Mouse (Mus musculus): ENCODE data around the gene Fam114a1.

Fam114a1 gene

GRCm38 (mm10) chr5:65074693-65075092 is 104.8 kb downstream of the Fam114a1 start:
- no peaks in the 10 kb centered on the region for H3K27me3 ChIP-seq (ENCODE audit: insufficient read depth, low read length)
- no peaks in the 10 kb centered on the region for H3K9me3 ChIP-seq (ENCODE audit: low read length)

GRCm38 (mm10) chr5:65076087-65076486 is 106.2 kb downstream of the Fam114a1 start:
- Histone ChIP-seq H3K9me3 (ENCODE audit: low read length) (no peaks in the 10 kb centered on the region), H3K27me3 (ENCODE audit: insufficient read depth, low read length) (no peaks in the 10 kb centered on the region), H3K4me1 (replicated peaks; ENCODE audit: low read depth, low read length) (peaks cover 49% of the 10 kb centered on the region), H3K36me3 (ENCODE audit: insufficient read depth, low read length) (no peaks in the 10 kb centered on the region), H3K4me3 (replicated peaks; ENCODE audit: low read length) (no peak overlapping the region)
- TF ChIP-seq NANOG (IDR thresholded peaks at IDR 0.05; ENCODE audit: borderline replicate concordance, low read length): no peak
- TF ChIP-seq CTCF (conservative IDR thresholded peaks at IDR 0.05; ENCODE audit: low read length): no peak; the same call in 1 of the 2 replicates
- no peak for TF ChIP-seq POU5F1 (IDR thresholded peaks at IDR 0.05; ENCODE audit: borderline replicate concordance, low read length)

More at GRCm38 (mm10) chr5:65074693-65075092, 104.8 kb downstream of the Fam114a1 start:
- Histone ChIP-seq H3K4me1 (replicated peaks; ENCODE audit: low read depth, low read length) (peaks cover 62% of the 10 kb centered on the region), H3K4me3 (replicated peaks; ENCODE audit: low read length) (no peak overlapping the region), H3K36me3 (ENCODE audit: insufficient read depth, low read length) (no peaks in the 10 kb centered on the region)
- TF ChIP-seq NANOG (IDR thresholded peaks at IDR 0.05; ENCODE audit: borderline replicate concordance, low read length) (no peak), CTCF (conservative IDR thresholded peaks at IDR 0.05; ENCODE audit: low read length) (no peak), POU5F1 (IDR thresholded peaks at IDR 0.05; ENCODE audit: borderline replicate concordance, low read length) (no peak)

- no peak overlapping the region for H3K4me3 ChIP-seq (replicated peaks; ENCODE audit: low read length)
- no peaks in the 10 kb centered on the region for H3K36me3 ChIP-seq (ENCODE audit: insufficient read depth, low read length)
- TF ChIP-seq POU5F1 (IDR thresholded peaks at IDR 0.05; ENCODE audit: borderline replicate concordance, low read length) (no peak), NANOG (IDR thresholded peaks at IDR 0.05; ENCODE audit: borderline replicate concordance, low read length) (no peak), CTCF (conservative IDR thresholded peaks at IDR 0.05; ENCODE audit: low read length) (no peak)
- H3K27me3 ChIP-seq (ENCODE audit: insufficient read depth, low read length): no peaks in the 10 kb centered on the region
- H3K4me1 ChIP-seq (replicated peaks; ENCODE audit: low read depth, low read length): peaks cover 44% of the 10 kb centered on the region
- no peaks in the 10 kb centered on the region for H3K9me3 ChIP-seq (ENCODE audit: low read length)
Observed at GRCm38 (mm10) chr5:65076748-65077147, 106.9 kb downstream of the Fam114a1 start.

GRCm38 (mm10) chr5:65078081-65078480 is 108.2 kb downstream of the Fam114a1 start:
- no peak overlapping the region for H3K4me3 ChIP-seq (replicated peaks; ENCODE audit: low read length)
- H3K9me3 ChIP-seq (ENCODE audit: low read length): no peaks in the 10 kb centered on the region
- H3K27me3 ChIP-seq (ENCODE audit: insufficient read depth, low read length): no peaks in the 10 kb centered on the region
- no peaks in the 10 kb centered on the region for H3K36me3 ChIP-seq (ENCODE audit: insufficient read depth, low read length)
- peaks cover 36% of the 10 kb centered on the region for H3K4me1 ChIP-seq (replicated peaks; ENCODE audit: low read depth, low read length)
- TF ChIP-seq CTCF (conservative IDR thresholded peaks at IDR 0.05; ENCODE audit: low read length) (no peak), NANOG (IDR thresholded peaks at IDR 0.05; ENCODE audit: borderline replicate concordance, low read length) (no peak), POU5F1 (IDR thresholded peaks at IDR 0.05; ENCODE audit: borderline replicate concordance, low read length) (no peak)

GRCm38 (mm10) chr5:65079881-65080280 is 110.0 kb downstream of the Fam114a1 start:
- no peaks in the 10 kb centered on the region for H3K27me3 ChIP-seq (ENCODE audit: insufficient read depth, low read length)
- no peaks in the 10 kb centered on the region for H3K36me3 ChIP-seq (ENCODE audit: insufficient read depth, low read length)
- H3K9me3 ChIP-seq (ENCODE audit: low read length): no peaks in the 10 kb centered on the region
- no peak for TF ChIP-seq POU5F1 (IDR thresholded peaks at IDR 0.05; ENCODE audit: borderline replicate concordance, low read length)
- no peak for TF ChIP-seq NANOG (IDR thresholded peaks at IDR 0.05; ENCODE audit: borderline replicate concordance, low read length)
- TF ChIP-seq CTCF (conservative IDR thresholded peaks at IDR 0.05; ENCODE audit: low read length): no peak
- no peak overlapping the region for H3K4me3 ChIP-seq (replicated peaks; ENCODE audit: low read length)
- H3K4me1 ChIP-seq (replicated peaks; ENCODE audit: low read depth, low read length): peaks cover 31% of the 10 kb centered on the region

GRCm38 (mm10) chr5:65081836-65082235 is 112.0 kb downstream of the Fam114a1 start:
- TF ChIP-seq NANOG (IDR thresholded peaks at IDR 0.05; ENCODE audit: borderline replicate concordance, low read length): no peak
- no peak for TF ChIP-seq POU5F1 (IDR thresholded peaks at IDR 0.05; ENCODE audit: borderline replicate concordance, low read length)
- no peak for TF ChIP-seq CTCF (conservative IDR thresholded peaks at IDR 0.05; ENCODE audit: low read length)
- Histone ChIP-seq H3K4me3 (replicated peaks; ENCODE audit: low read length) (no peak overlapping the region), H3K4me1 (replicated peaks; ENCODE audit: low read depth, low read length) (peaks cover 23% of the 10 kb centered on the region), H3K9me3 (ENCODE audit: low read length) (no peaks in the 10 kb centered on the region), H3K36me3 (ENCODE audit: insufficient read depth, low read length) (no peaks in the 10 kb centered on the region), H3K27me3 (ENCODE audit: insufficient read depth, low read length) (no peaks in the 10 kb centered on the region)

- TF ChIP-seq NANOG (IDR thresholded peaks at IDR 0.05; ENCODE audit: borderline replicate concordance, low read length): no peak
- TF ChIP-seq CTCF (conservative IDR thresholded peaks at IDR 0.05; ENCODE audit: low read length): no peak
- no peak for TF ChIP-seq POU5F1 (IDR thresholded peaks at IDR 0.05; ENCODE audit: borderline replicate concordance, low read length)
- Histone ChIP-seq H3K4me3 (replicated peaks; ENCODE audit: low read length) (no peak overlapping the region), H3K27me3 (ENCODE audit: insufficient read depth, low read length) (no peaks in the 10 kb centered on the region), H3K36me3 (ENCODE audit: insufficient read depth, low read length) (no peaks in the 10 kb centered on the region), H3K4me1 (replicated peaks; ENCODE audit: low read depth, low read length) (peaks cover 5% of the 10 kb centered on the region), H3K9me3 (ENCODE audit: low read length) (no peaks in the 10 kb centered on the region)
Observed at GRCm38 (mm10) chr5:65086522-65086921, 116.7 kb downstream of the Fam114a1 start.

- Histone ChIP-seq H3K27me3 (ENCODE audit: insufficient read depth, low read length) (no peaks in the 10 kb centered on the region), H3K4me3 (replicated peaks; ENCODE audit: low read length) (no peak overlapping the region), H3K4me1 (replicated peaks; ENCODE audit: low read depth, low read length) (peaks cover 18% of the 10 kb centered on the region), H3K36me3 (ENCODE audit: insufficient read depth, low read length) (no peaks in the 10 kb centered on the region), H3K9me3 (ENCODE audit: low read length) (no peaks in the 10 kb centered on the region)
- TF ChIP-seq POU5F1 (IDR thresholded peaks at IDR 0.05; ENCODE audit: borderline replicate concordance, low read length) (no peak), NANOG (IDR thresholded peaks at IDR 0.05; ENCODE audit: borderline replicate concordance, low read length) (no peak), CTCF (conservative IDR thresholded peaks at IDR 0.05; ENCODE audit: low read length) (no peak)
Observed at GRCm38 (mm10) chr5:65089707-65090106, 119.8 kb downstream of the Fam114a1 start.
